Mouse (Mus musculus) intestine, embryonic 14.5 days (tissue): ENCODE data around the gene Srrm1. TPM values are rescaled to one million over a fixed set of nuclear protein-coding genes. Genes with fewer than 3 reads are reported as not detected.
"Not testable (repeated sequence)": the region's sequence is repeated elsewhere in the genome, so short reads cannot be mapped to it uniquely, and the experiment has no call there.

ENCODE experiments used
- ATAC-seq: fragments of 200-750 bp; cut with Nextera tagmentation; replicated peaks from 2 replicates; pipeline ENCODE4 v1.8.0; 2017; ENCODE audit warnings: low read depth, moderate number of reproducible peaks, moderate TSS enrichment, moderate library complexity; ENCODE audit not compliant: low FRiP score, low TSS enrichment
- DNase-seq: peaks from one replicate; pipeline ENCODE4 v3.0.0-alpha.2; 2018; ENCODE audit warnings: low spot score
- H3K27ac ChIP-seq: fragments of 300-500 bp; sonication (generic); 2 replicates; pipeline ENCODE4 v1.5.1; 2014; ENCODE audit warnings: low read depth, mild to moderate bottlenecking, control low read depth
- H3K27me3 ChIP-seq: fragments of 300-500 bp; sonication (generic); replicated peaks from 2 replicates; pipeline ENCODE4 v1.6.1; 2014; ENCODE audit warnings: low read length, control low read depth; ENCODE audit not compliant: control insufficient read depth, insufficient read depth
- H3K36me3 ChIP-seq: fragments of 300-500 bp; sonication (generic); 2 replicates; pipeline ENCODE4 v1.6.1; 2014; ENCODE audit warnings: low read length, control low read depth; ENCODE audit not compliant: control insufficient read depth, insufficient read depth
- H3K4me1 ChIP-seq: fragments of 300-500 bp; sonication (generic); replicated peaks from 2 replicates; pipeline ENCODE4 v1.6.1; 2014; ENCODE audit warnings: low read length, control low read depth, mixed read lengths; ENCODE audit not compliant: control insufficient read depth, insufficient read depth
- H3K4me2 ChIP-seq: fragments of 300-500 bp; sonication (generic); 2 replicates; pipeline ENCODE4 v1.6.1; 2014; ENCODE audit warnings: low read length
- H3K4me3 ChIP-seq: fragments of 300-500 bp; sonication (generic); 2 replicates; pipeline ENCODE4 v1.5.1; 2014; ENCODE audit warnings: low read depth, low read length, control low read depth, mixed read lengths
- H3K9ac ChIP-seq: fragments of 300-500 bp; sonication (generic); 2 replicates; pipeline ENCODE4 v1.6.1; 2014; ENCODE audit warnings: mild to moderate bottlenecking, low read length
- H3K9me3 ChIP-seq: fragments of 300-500 bp; sonication (generic); 2 replicates; pipeline ENCODE4 v1.6.1; 2016; ENCODE audit warnings: low read length, control low read depth; ENCODE audit not compliant: control insufficient read depth
- whole genome bisulfite sequencing: fragments of 180-500 bp; shearing (Covaris S2); extraction: QIAGEN DNeasy Blood & Tissue Kit; methylation state at CpG from one replicate; pipeline ENCODE4 v1.1.7; 2014; 5-methylcytosine and 5-hydroxymethylcytosine counted together
- polyA plus RNA-seq: library from polyadenylated mRNA; unstranded; fragments of >200 nt; fragmentation: Nextera tagmentation; extraction: Ambion mirVana; gene quantifications from 2 replicates; pipeline ENCODE4 v1.2.1, GENCODE M21; 2014

Srrm1 gene
- polyA plus RNA-seq, 1 experiment from 2014 or later, result 201 TPM

- H3K4me3 ChIP-seq, result no peak overlapping the region
- no peaks in the 10 kb centered on the region for H3K27me3 ChIP-seq
- no peaks in the 10 kb centered on the region for H3K36me3 ChIP-seq
- 79% methylated on average over 4 of the region's 4 CpGs for WGBS
- H3K4me2 ChIP-seq, result no peak overlapping the region
- no peak overlapping the region for H3K27ac ChIP-seq
- H3K9ac ChIP-seq, result no peak overlapping the region
- no peak for ATAC-seq
- peaks cover 24% of the 10 kb centered on the region for H3K4me1 ChIP-seq
- DNase-seq, result no peak
- H3K9me3 ChIP-seq, result no peaks in the 10 kb centered on the region
Observed at GRCm38 (mm10) chr4:135283417-135283816, 69.7 kb downstream of the Srrm1 start.

GRCm38 (mm10) chr4:135282651-135283290, 70.3 kb downstream of the Srrm1 start:
- WGBS, result 48% methylated on average over 13 of the region's 13 CpGs
- H3K27ac ChIP-seq, result no peak overlapping the region
- no peak for ATAC-seq
- H3K9ac ChIP-seq, result no peak overlapping the region
- H3K4me3 ChIP-seq, result no peak overlapping the region
- H3K27me3 ChIP-seq, result no peaks in the 10 kb centered on the region
- H3K4me1 ChIP-seq, result peaks cover 22% of the 10 kb centered on the region
- no peak overlapping the region for H3K4me2 ChIP-seq
- H3K36me3 ChIP-seq, result no peaks in the 10 kb centered on the region
- no peak for DNase-seq
- H3K9me3 ChIP-seq, result no peaks in the 10 kb centered on the region

- not testable (repeated sequence) for H3K4me2 ChIP-seq, H3K27ac ChIP-seq, H3K4me1 ChIP-seq, H3K9me3 ChIP-seq, DNase-seq, H3K4me3 ChIP-seq, H3K9ac ChIP-seq, ATAC-seq, H3K36me3 ChIP-seq, H3K27me3 ChIP-seq
- 71% methylated on average over 2 of the region's 2 CpGs for WGBS
Observed at GRCm38 (mm10) chr4:135280016-135280415, 73.1 kb downstream of the Srrm1 start.

GRCm38 (mm10) chr4:135276681-135277379, 76.3 kb downstream of the Srrm1 start:
- Histone ChIP-seq H3K9ac (no peak overlapping the region), H3K4me1 (peaks cover 11% of the 10 kb centered on the region), H3K9me3 (no peaks in the 10 kb centered on the region), H3K4me2 (no peak overlapping the region), H3K36me3 (no peaks in the 10 kb centered on the region), H3K27ac (no peak overlapping the region), H3K27me3 (no peaks in the 10 kb centered on the region), H3K4me3 (no peak overlapping the region)
- no peak for DNase-seq
- no peak for ATAC-seq
- 42% methylated on average over 4 of the region's 4 CpGs for WGBS

GRCm38 (mm10) chr4:135274761-135275160, 78.4 kb downstream of the Srrm1 start:
- Histone ChIP-seq H3K27ac (no peak overlapping the region; the same call in 1 of the 2 replicates), H3K4me2 (no peak overlapping the region), H3K9me3 (no peaks in the 10 kb centered on the region), H3K4me3 (no peak overlapping the region), H3K4me1 (peaks cover 23% of the 10 kb centered on the region), H3K9ac (no peak overlapping the region), H3K36me3 (no peaks in the 10 kb centered on the region), H3K27me3 (no peaks in the 10 kb centered on the region)
- DNase-seq (no peak), ATAC-seq (no peak)
- WGBS, result 78% methylated on average over 7 of the region's 7 CpGs

GRCm38 (mm10) chr4:135273307-135273682, 79.8 kb downstream of the Srrm1 start:
- H3K36me3 ChIP-seq, result no peaks in the 10 kb centered on the region; the same call in 1 of the 2 replicates
- DNase-seq, result no peak
- peak overlapping the region; percentile 51 for H3K9ac ChIP-seq
- H3K9me3 ChIP-seq, result no peaks in the 10 kb centered on the region
- no peaks in the 10 kb centered on the region for H3K27me3 ChIP-seq
- H3K27ac ChIP-seq, result peak overlapping the region; percentile 29; the same call in 1 of the 2 replicates
- 6% methylated on average over 17 of the region's 17 CpGs for WGBS
- peaks cover 34% of the 10 kb centered on the region for H3K4me1 ChIP-seq
- H3K4me3 ChIP-seq, result peak overlapping the region; percentile 38
- peak; percentile 6; the same call in 1 of the 2 replicates for ATAC-seq
- H3K4me2 ChIP-seq, result peak overlapping the region; percentile 64

- ATAC-seq, result peak; percentile 98
- peaks cover 40% of the 10 kb centered on the region for H3K4me1 ChIP-seq
- under 1% methylated on average over 62 of the region's 64 CpGs for WGBS
- peak within 1 kb of the TSS; percentile 69 for H3K4me3 ChIP-seq
- H3K27me3 ChIP-seq, result no peaks in the 10 kb centered on the region
- DNase-seq, result peak; percentile 99
- peak within 1 kb of the TSS; percentile 93 for H3K9ac ChIP-seq
- H3K4me2 ChIP-seq, result peak within 1 kb of the TSS; percentile 64
- H3K27ac ChIP-seq, result peak within 1 kb of the TSS; percentile 96
- H3K9me3 ChIP-seq, result no peaks in the 10 kb centered on the region
- no peaks in the 10 kb centered on the region; the same call in 1 of the 2 replicates for H3K36me3 ChIP-seq
Observed at GRCm38 (mm10) chr4:135272640-135273306, 80.3 kb downstream of the Srrm1 start, which contains the start of gene Clic4. Clic4 (minus strand) TSS chr4:135272814.

GRCm38 (mm10) chr4:135271881-135272616, 81.1 kb downstream of the Srrm1 start:
- under 1% methylated on average over 66 of the region's 67 CpGs for WGBS
- ATAC-seq, result peak; percentile 51

More at GRCm38 (mm10) chr4:135271881-135272616, 81.1 kb downstream of the Srrm1 start:
- Histone ChIP-seq H3K36me3 (no peaks in the 10 kb centered on the region; the same call in 1 of the 2 replicates), H3K4me2 (peak overlapping the region; percentile 63), H3K27me3 (no peaks in the 10 kb centered on the region), H3K9ac (peak overlapping the region; percentile 93), H3K9me3 (no peaks in the 10 kb centered on the region), H3K4me3 (peak overlapping the region; percentile 69), H3K27ac (peak overlapping the region; percentile 96), H3K4me1 (peaks cover 45% of the 10 kb centered on the region)
- DNase-seq, result peak; percentile 84
